Mouse (Mus musculus) fat pad, adult 2 months (tissue): ENCODE measurements around the gene Hivep3.

Experiments
- DNase-seq: peaks from one replicate; pipeline ENCODE4 v3.0.0-alpha.2; 2011; ENCODE audit warnings: low read depth, low spot score; ENCODE audit errors: extremely low read depth

Hivep3 gene

GRCm38 (mm10) chr4:119733184-119733880, at the start of gene Hivep3:
Hivep3 (plus strand) TSS chr4:119733784.
- DNase-seq, result peak; percentile 66

GRCm38 (mm10) chr4:119685746-119686145, 47.8 kb upstream of the Hivep3 start:
- no peak for DNase-seq

GRCm38 (mm10) chr4:119698339-119698738, 35.2 kb upstream of the Hivep3 start:
- peak; percentile 13 for DNase-seq

GRCm38 (mm10) chr4:119701269-119701954, 32.2 kb upstream of the Hivep3 start:
- DNase-seq, result no peak

- DNase-seq, result no peak
These were observed 29.6 kb upstream of the Hivep3 start for GRCm38 (mm10) chr4:119703965-119704364.

GRCm38 (mm10) chr4:119707326-119707725, 26.3 kb upstream of the Hivep3 start:
- no peak for DNase-seq

- DNase-seq, result no peak
These were observed 25.8 kb upstream of the Hivep3 start for GRCm38 (mm10) chr4:119707751-119708150.

GRCm38 (mm10) chr4:119710208-119710607, 23.4 kb upstream of the Hivep3 start:
- DNase-seq, result no peak

- no peak for DNase-seq
These were observed 16.1 kb upstream of the Hivep3 start for GRCm38 (mm10) chr4:119717443-119717842.

- no peak for DNase-seq
These were observed 12.1 kb upstream of the Hivep3 start for GRCm38 (mm10) chr4:119721531-119721930.

GRCm38 (mm10) chr4:119726074-119726473, 7.5 kb upstream of the Hivep3 start:
- DNase-seq, result no peak

- DNase-seq, result no peak
These were observed 5.7 kb upstream of the Hivep3 start for GRCm38 (mm10) chr4:119727871-119728270.

GRCm38 (mm10) chr4:119733942-119734341, 358 bp downstream of the Hivep3 start:
- no peak for DNase-seq

- no peak for DNase-seq
These were observed 768 bp downstream of the Hivep3 start for GRCm38 (mm10) chr4:119734352-119734751.

- DNase-seq, result no peak
These were observed 5.1 kb downstream of the Hivep3 start for GRCm38 (mm10) chr4:119738641-119739040.

- DNase-seq, result no peak
These were observed 5.9 kb downstream of the Hivep3 start for GRCm38 (mm10) chr4:119739301-119740062.

- no peak for DNase-seq
These were observed 14.8 kb downstream of the Hivep3 start for GRCm38 (mm10) chr4:119748341-119748740.

- no peak for DNase-seq
These were observed 16.6 kb downstream of the Hivep3 start for GRCm38 (mm10) chr4:119750157-119750556.

- DNase-seq, result no peak
These were observed 17.2 kb downstream of the Hivep3 start for GRCm38 (mm10) chr4:119750681-119751211.

GRCm38 (mm10) chr4:119751408-119752006, 17.9 kb downstream of the Hivep3 start:
- DNase-seq, result no peak
